In genomic region chr5:105975275-105976011, GRCm38 (mm10) we compare ENCODE assay signal across 8 mouse cellular contexts.
DNase-seq lines count a peak whose midpoint lies in the region; ATAC-seq lines count a peak whose summit lies in the region.

No protein-coding gene starts in this region.

- no peaks in the 10 kb centered on the region for H3K27me3 ChIP-seq in neural tube, embryonic 12.5 days (replicated peaks)
- no peaks in the 10 kb centered on the region for H3K27me3 ChIP-seq in hindbrain, embryonic 10.5 days (ENCODE audit: insufficient read depth, poor library complexity, severe bottlenecking)
- no peaks in the 10 kb centered on the region for H3K27me3 ChIP-seq in limb, embryonic 13.5 days
- H3K27me3 ChIP-seq in neural tube, embryonic 15.5 days (replicated peaks) = no peaks in the 10 kb centered on the region

- WGBS in neural tube, embryonic 12.5 days = 62% methylated on average over 21 of the region's 21 CpGs
- WGBS in hindbrain, embryonic 10.5 days = 53% methylated on average over 21 of the region's 21 CpGs
- WGBS in limb, embryonic 13.5 days = 20% methylated on average over 21 of the region's 21 CpGs
- WGBS in neural tube, embryonic 15.5 days = 46% methylated on average over 21 of the region's 21 CpGs

- no peak for ATAC-seq in neural tube, embryonic 12.5 days (ENCODE audit: low FRiP score, low read depth)
- ATAC-seq in limb, embryonic 13.5 days (ENCODE audit: low FRiP score, low read depth) = no peak
- no peak for ATAC-seq in neural tube, embryonic 15.5 days (ENCODE audit: low FRiP score)

- no peaks in the 10 kb centered on the region for H3K36me3 ChIP-seq in neural tube, embryonic 12.5 days
- H3K36me3 ChIP-seq in hindbrain, embryonic 10.5 days = no peaks in the 10 kb centered on the region
- H3K36me3 ChIP-seq in limb, embryonic 13.5 days = no peaks in the 10 kb centered on the region
- H3K36me3 ChIP-seq in neural tube, embryonic 15.5 days = no peaks in the 10 kb centered on the region

- H3K9ac ChIP-seq in neural tube, embryonic 12.5 days = no peak overlapping the region
- no peak overlapping the region for H3K9ac ChIP-seq in limb, embryonic 13.5 days
- H3K9ac ChIP-seq in neural tube, embryonic 15.5 days (replicated peaks) = no peak overlapping the region

- H3K4me3 ChIP-seq in neural tube, embryonic 12.5 days = no peak overlapping the region
- H3K4me3 ChIP-seq in hindbrain, embryonic 10.5 days = peak overlapping the region; percentile 31
- H3K4me3 ChIP-seq in limb, embryonic 13.5 days = peak overlapping the region; percentile 30
- no peak overlapping the region for H3K4me3 ChIP-seq in neural tube, embryonic 15.5 days (replicated peaks)

- no peak for DNase-seq in neural tube, embryonic 10.5 days (ENCODE audit: extremely low spot score, low spot score)
- peak; percentile 40 for DNase-seq in hindbrain, embryonic 10.5 days (ENCODE audit: low spot score)
- DNase-seq in left cerebral cortex, adult 9 months (ENCODE audit: low spot score in 2 of 2) = no peak
- no peak for DNase-seq in MN1 (ENCODE audit: low spot score)
- DNase-seq in ovary, postnatal 14 days (ENCODE audit: low spot score) = no peak

- peak overlapping the region; percentile 24; the same call in 1 of the 2 replicates for H3K4me2 ChIP-seq in neural tube, embryonic 12.5 days (replicated peaks)
- peak overlapping the region; percentile 59 for H3K4me2 ChIP-seq in limb, embryonic 13.5 days (replicated peaks)
- H3K4me2 ChIP-seq in neural tube, embryonic 15.5 days = peak overlapping the region; percentile 39

- no peaks in the 10 kb centered on the region for H3K9me3 ChIP-seq in neural tube, embryonic 12.5 days
- H3K9me3 ChIP-seq in hindbrain, embryonic 10.5 days = no peaks in the 10 kb centered on the region
- H3K9me3 ChIP-seq in limb, embryonic 13.5 days = no peaks in the 10 kb centered on the region
- no peaks in the 10 kb centered on the region for H3K9me3 ChIP-seq in neural tube, embryonic 15.5 days (replicated peaks)

- H3K27ac ChIP-seq in neural tube, embryonic 12.5 days = no peak overlapping the region
- H3K27ac ChIP-seq in hindbrain, embryonic 10.5 days = peak overlapping the region; percentile 19
- no peak overlapping the region for H3K27ac ChIP-seq in limb, embryonic 13.5 days
- H3K27ac ChIP-seq in neural tube, embryonic 15.5 days (replicated peaks) = no peak overlapping the region

- no peaks in the 10 kb centered on the region for H3K4me1 ChIP-seq in neural tube, embryonic 12.5 days
- peaks cover 10% of the 10 kb centered on the region for H3K4me1 ChIP-seq in hindbrain, embryonic 10.5 days (replicated peaks)
- peaks cover 8% of the 10 kb centered on the region for H3K4me1 ChIP-seq in limb, embryonic 13.5 days
- H3K4me1 ChIP-seq in neural tube, embryonic 15.5 days = no peaks in the 10 kb centered on the region

Comparison
In these comparisons a context has a peak if more than half of its experiments do, and no peak if none do; other contexts are left out.
1. H3K4me3 ChIP-seq: peak in hindbrain, embryonic 10.5 days (single experiment) and limb, embryonic 13.5 days (single experiment); none in neural tube, embryonic 12.5 days (single experiment) and neural tube, embryonic 15.5 days (single experiment).
2. Peak in every context shown above with its lines, with median percentiles within 50 percentile points of each other: H3K4me2 ChIP-seq.